Mouse (Mus musculus) forebrain, embryonic 11.5 days (tissue): ENCODE results near the gene Mrpl55. TPM values are rescaled to one million over a fixed set of nuclear protein-coding genes. Genes with fewer than 3 reads are reported as not detected.

Experiments
- ATAC-seq: fragments of 200-750 bp; cut with Nextera tagmentation; replicated peaks from 2 replicates; pipeline ENCODE4 v1.8.0; 2017; ENCODE audit warnings: moderate TSS enrichment; ENCODE audit not compliant: low FRiP score
- DNase-seq: peaks from one replicate; pipeline ENCODE4 v3.0.0-alpha.2; 2017; ENCODE audit warnings: low spot score
- H3K27ac ChIP-seq: fragments of 300-500 bp; sonication (generic); 2 replicates; pipeline ENCODE4 v1.5.1; 2014; ENCODE audit warnings: low read depth, low read length
- H3K27me3 ChIP-seq: fragments of 300-500 bp; sonication (generic); 2 replicates; pipeline ENCODE4 v1.6.1; 2014; ENCODE audit warnings: mild to moderate bottlenecking, low read length, mixed read lengths; ENCODE audit not compliant: control insufficient read depth, insufficient read depth
- H3K36me3 ChIP-seq: fragments of 300-500 bp; sonication (generic); 2 replicates; pipeline ENCODE4 v1.6.1; 2014; ENCODE audit warnings: mild to moderate bottlenecking, low read length, moderate library complexity, mixed read lengths; ENCODE audit not compliant: control insufficient read depth, insufficient read depth
- H3K4me1 ChIP-seq: fragments of 300-500 bp; sonication (generic); replicated peaks from 2 replicates; pipeline ENCODE4 v1.6.1; 2014; ENCODE audit warnings: low read length, mixed read lengths; ENCODE audit not compliant: control insufficient read depth, insufficient read depth
- H3K4me2 ChIP-seq: fragments of 300-500 bp; sonication (generic); 2 replicates; pipeline ENCODE4 v1.6.1; 2014; ENCODE audit warnings: low read depth, mild to moderate bottlenecking, low read length, moderate library complexity, mixed read lengths; ENCODE audit not compliant: severe bottlenecking
- H3K4me3 ChIP-seq: fragments of 300-500 bp; sonication (generic); 2 replicates; pipeline ENCODE4 v1.5.1; 2014; ENCODE audit warnings: low read depth, low read length
- H3K9ac ChIP-seq: fragments of 300-500 bp; sonication (generic); 2 replicates; pipeline ENCODE4 v1.6.1; 2014; ENCODE audit warnings: low read length
- H3K9me3 ChIP-seq: fragments of 300-500 bp; sonication (generic); 2 replicates; pipeline ENCODE4 v1.6.1; 2016; ENCODE audit warnings: low read length, mixed read lengths; ENCODE audit not compliant: control insufficient read depth
- WGBS: fragments of 180-500 bp; shearing (Covaris S2); extraction: QIAGEN DNeasy Blood & Tissue Kit; methylation state at CpG from one replicate; pipeline ENCODE4 v1.1.7; 2014; 5-methylcytosine and 5-hydroxymethylcytosine counted together
- polyA plus RNA-seq: library from polyadenylated mRNA; unstranded; fragments of >200 nt; fragmentation: Nextera tagmentation; extraction: Ambion mirVana; gene quantifications from 2 replicates; pipeline ENCODE4 v1.2.1, GENCODE M21; 2014

Mrpl55 gene
- 94.3 and 103 TPM in 2 replicates for polyA plus RNA-seq

- H3K27ac ChIP-seq, result no peak within 1 kb of the TSS
- DNase-seq (peak; percentile 96), ATAC-seq (peak; percentile 94)
- H3K4me3 ChIP-seq, result peak within 1 kb of the TSS; percentile 82
- peaks cover 5% of the 10 kb centered on the region; the same call in 1 of the 2 replicates for H3K4me1 ChIP-seq
- no peaks in the 10 kb centered on the region for H3K9me3 ChIP-seq
- H3K36me3 ChIP-seq, result peaks cover 2% of the 10 kb centered on the region; the same call in 1 of the 2 replicates
- under 1% methylated on average over 63 of the region's 63 CpGs for WGBS
- H3K4me2 ChIP-seq, result peak within 1 kb of the TSS; percentile 82
- H3K9ac ChIP-seq, result peak within 1 kb of the TSS; percentile 72
- no peaks in the 10 kb centered on the region for H3K27me3 ChIP-seq
Observed at GRCm38 (mm10) chr11:59202081-59202995, at the start of gene Mrpl55. Gene Mrpl55 (plus strand): TSS chr11:59202486.

- H3K9me3 ChIP-seq, result no peaks in the 10 kb centered on the region
- H3K36me3 ChIP-seq, result no peaks in the 10 kb centered on the region
- H3K9ac ChIP-seq, result no peak overlapping the region
- no peaks in the 10 kb centered on the region for H3K4me1 ChIP-seq
- ATAC-seq (no peak), DNase-seq (no peak)
- H3K4me3 ChIP-seq, result no peak overlapping the region
- 97% methylated on average over 7 of the region's 7 CpGs for WGBS
- H3K4me2 ChIP-seq, result no peak overlapping the region
- H3K27ac ChIP-seq, result no peak overlapping the region
- H3K27me3 ChIP-seq, result no peaks in the 10 kb centered on the region
Observed at GRCm38 (mm10) chr11:59154220-59154619, 48.1 kb upstream of the Mrpl55 start.

GRCm38 (mm10) chr11:59155900-59156299 lies 46.4 kb upstream of the Mrpl55 start:
- Histone ChIP-seq H3K4me1 (no peaks in the 10 kb centered on the region), H3K27me3 (no peaks in the 10 kb centered on the region), H3K27ac (no peak overlapping the region), H3K4me3 (no peak overlapping the region), H3K9ac (no peak overlapping the region), H3K9me3 (no peaks in the 10 kb centered on the region), H3K36me3 (no peaks in the 10 kb centered on the region), H3K4me2 (no peak overlapping the region)
- WGBS, result 92% methylated on average over 5 of the region's 5 CpGs
- no peak for DNase-seq
- ATAC-seq, result no peak

GRCm38 (mm10) chr11:59159099-59159498 lies 43.2 kb upstream of the Mrpl55 start:
- no peak overlapping the region for H3K4me3 ChIP-seq
- H3K27ac ChIP-seq, result no peak overlapping the region
- no peaks in the 10 kb centered on the region for H3K27me3 ChIP-seq
- no peak overlapping the region for H3K9ac ChIP-seq
- H3K4me2 ChIP-seq, result no peak overlapping the region
- DNase-seq (peak; percentile 44), ATAC-seq (no peak)
- no peaks in the 10 kb centered on the region for H3K36me3 ChIP-seq
- no peaks in the 10 kb centered on the region for H3K9me3 ChIP-seq
- peaks cover 2% of the 10 kb centered on the region; the same call in 1 of the 2 replicates for H3K4me1 ChIP-seq
- 91% methylated on average over 13 of the region's 13 CpGs for WGBS

- Histone ChIP-seq H3K4me1 (peaks cover 2% of the 10 kb centered on the region; the same call in 1 of the 2 replicates), H3K4me3 (no peak overlapping the region), H3K4me2 (no peak overlapping the region), H3K9me3 (no peaks in the 10 kb centered on the region), H3K27me3 (no peaks in the 10 kb centered on the region), H3K27ac (no peak overlapping the region), H3K36me3 (no peaks in the 10 kb centered on the region), H3K9ac (no peak overlapping the region)
- 92% methylated on average over 4 of the region's 4 CpGs for WGBS
- no peak for DNase-seq
- ATAC-seq, result no peak
Observed at GRCm38 (mm10) chr11:59159558-59159957, 42.7 kb upstream of the Mrpl55 start.

GRCm38 (mm10) chr11:59161398-59161797 lies 40.9 kb upstream of the Mrpl55 start:
- H3K4me3 ChIP-seq, result no peak overlapping the region
- no peaks in the 10 kb centered on the region for H3K9me3 ChIP-seq
- ATAC-seq (no peak), DNase-seq (no peak)
- no peak overlapping the region for H3K9ac ChIP-seq
- H3K36me3 ChIP-seq, result no peaks in the 10 kb centered on the region
- no peak overlapping the region for H3K27ac ChIP-seq
- WGBS, result 82% methylated on average over 5 of the region's 5 CpGs
- H3K27me3 ChIP-seq, result no peaks in the 10 kb centered on the region
- H3K4me1 ChIP-seq, result peaks cover 2% of the 10 kb centered on the region; the same call in 1 of the 2 replicates
- no peak overlapping the region for H3K4me2 ChIP-seq

GRCm38 (mm10) chr11:59162443-59163254 lies 39.6 kb upstream of the Mrpl55 start:
- WGBS, result 59% methylated on average over 9 of the region's 9 CpGs
- ATAC-seq, result no peak; the same call in 1 of the 2 replicates

More at GRCm38 (mm10) chr11:59162443-59163254, 39.6 kb upstream of the Mrpl55 start:
- Histone ChIP-seq H3K36me3 (no peaks in the 10 kb centered on the region), H3K9me3 (no peaks in the 10 kb centered on the region), H3K9ac (peak overlapping the region; percentile 54), H3K4me1 (peaks cover 2% of the 10 kb centered on the region; the same call in 1 of the 2 replicates), H3K4me2 (peak overlapping the region; percentile 48), H3K4me3 (peak overlapping the region; percentile 74), H3K27me3 (no peaks in the 10 kb centered on the region), H3K27ac (no peak overlapping the region)
- no peak for DNase-seq
